Mouse (Mus musculus): Measurements from ENCODE around the gene Pde11a.
A peak's percentile ranks its signal among the peaks of the same experiment; 100 is the strongest.

The Pde11a gene

DNA sequence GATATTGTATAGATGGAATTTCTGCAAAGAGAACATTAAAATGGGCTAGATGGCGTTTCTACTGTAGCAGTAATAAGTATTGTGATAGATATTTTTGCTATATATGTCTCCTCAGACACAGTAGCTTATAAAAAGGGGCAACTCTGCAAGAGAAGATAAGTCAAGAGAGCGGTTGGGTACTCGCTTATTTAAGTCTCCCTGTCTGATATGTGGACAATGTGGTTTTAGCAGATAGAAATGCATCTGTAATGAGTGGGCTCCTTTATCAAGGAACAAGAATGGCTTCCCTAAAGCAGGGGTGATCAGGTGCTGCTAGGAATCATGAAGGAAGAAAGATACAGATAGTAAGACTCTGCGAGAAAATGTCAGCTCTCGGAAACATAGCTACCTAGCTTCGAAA lies 18.2 kb downstream of the Pde11a start:
- DNase-seq (ENCODE audit: low spot score in 2 of 2) = no peak

DNA sequence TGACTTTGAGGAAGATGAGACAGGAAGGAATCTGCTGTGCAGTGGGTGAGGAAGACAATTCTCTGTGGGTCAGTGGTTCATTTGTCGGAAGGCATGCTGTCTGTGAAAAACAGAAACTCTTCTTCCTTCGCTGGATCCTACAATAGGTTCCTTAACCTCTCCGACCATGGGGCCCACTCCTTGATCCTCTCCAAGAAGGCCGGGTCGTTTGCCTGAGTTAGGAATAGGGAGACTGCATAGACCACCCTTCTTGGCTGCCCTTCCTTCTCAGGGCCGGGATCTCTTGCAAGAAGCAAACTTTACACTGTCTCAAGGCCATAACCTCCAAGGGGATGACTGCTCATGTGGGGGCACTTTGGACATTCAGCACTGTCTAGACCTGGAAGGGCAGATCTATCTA lies 19.3 kb downstream of the Pde11a start:
- no peak for DNase-seq (ENCODE audit: low spot score in 2 of 2)

- no peak for DNase-seq (ENCODE audit: low spot score in 2 of 2)
These were observed 50.9 kb downstream of the Pde11a start for GRCm38 (mm10) chr2:76287671-76288070.

- no peak for DNase-seq (ENCODE audit: low spot score in 2 of 2)
These were observed 52.3 kb downstream of the Pde11a start for GRCm38 (mm10) chr2:76286288-76286740.

DNA sequence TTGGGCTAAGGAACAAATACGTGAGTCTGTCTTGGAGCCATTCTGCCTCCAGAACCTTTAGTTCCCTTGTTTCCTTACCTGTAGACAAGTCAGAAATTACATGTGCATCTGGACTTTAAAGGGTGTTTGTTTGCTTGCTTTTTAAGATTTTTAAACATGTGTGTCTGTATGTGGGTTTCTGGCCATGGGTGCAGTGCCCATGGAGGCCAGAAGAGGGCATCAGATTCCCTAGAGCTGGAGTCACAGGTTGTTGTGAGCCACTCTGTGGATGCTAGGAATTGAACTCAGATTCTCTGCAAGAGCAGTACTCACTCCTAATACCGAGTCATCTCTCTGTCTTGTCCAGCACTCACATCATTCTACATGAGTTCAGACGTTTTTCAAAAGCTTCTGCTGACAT lies 53.4 kb downstream of the Pde11a start:
- no peak for DNase-seq (ENCODE audit: low spot score in 2 of 2)

DNA sequence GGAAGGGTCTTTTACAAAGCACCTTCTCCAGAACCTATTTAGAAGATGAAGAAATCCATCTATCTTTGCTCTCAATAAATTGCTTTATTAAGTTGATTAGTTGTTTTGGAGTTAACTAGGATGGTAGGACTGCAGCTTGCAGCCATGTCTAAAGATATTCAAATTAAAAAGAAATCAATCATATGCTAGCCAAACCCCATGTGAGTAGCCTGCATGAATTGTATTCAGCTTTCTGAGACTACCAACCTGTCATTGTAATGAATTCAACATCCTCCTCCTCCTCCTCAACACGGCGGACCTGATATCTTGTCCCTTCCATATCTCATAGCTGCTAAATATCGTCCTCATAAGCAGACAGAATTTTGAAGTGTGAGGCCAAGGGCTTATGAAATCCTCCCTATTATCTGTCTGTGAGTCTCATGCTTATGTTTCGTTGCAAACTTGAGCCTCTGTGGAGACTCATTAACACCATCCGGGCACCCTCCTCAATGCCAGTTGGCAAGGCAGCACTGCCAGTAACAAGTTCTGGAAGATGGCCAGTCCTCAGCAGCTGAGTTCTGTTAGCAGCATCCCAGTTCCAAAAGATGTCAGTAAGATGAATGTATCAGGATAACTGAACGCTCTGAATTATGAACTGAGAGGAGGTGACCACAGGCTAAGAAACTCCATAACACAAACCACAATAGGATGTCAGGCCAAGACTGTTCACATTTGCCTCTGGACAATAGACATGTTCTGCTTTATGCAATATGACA lies 55.0 kb downstream of the Pde11a start:
- DNase-seq (ENCODE audit: low spot score in 2 of 2) = no peak

DNA sequence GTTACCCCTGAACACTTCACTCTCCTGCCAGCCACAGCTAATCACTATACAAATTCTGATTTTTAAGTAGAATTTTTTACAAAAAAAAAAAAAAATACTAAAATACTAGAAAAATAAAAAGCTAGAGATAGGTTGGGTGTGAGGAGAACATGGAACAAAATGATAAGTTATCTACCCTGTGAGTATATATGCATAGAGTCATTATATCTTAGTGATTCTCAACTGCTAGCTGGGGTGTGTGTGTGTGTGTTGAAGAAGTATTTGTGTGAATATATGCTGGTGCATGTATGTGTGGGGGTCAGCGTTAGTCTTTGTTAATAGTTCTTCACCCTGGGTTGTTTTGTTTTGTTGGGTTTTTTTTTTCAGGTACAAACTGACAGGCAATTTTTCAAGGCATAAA lies 69.1 kb downstream of the Pde11a start:
- no peak for DNase-seq (ENCODE audit: low spot score in 2 of 2)

DNA sequence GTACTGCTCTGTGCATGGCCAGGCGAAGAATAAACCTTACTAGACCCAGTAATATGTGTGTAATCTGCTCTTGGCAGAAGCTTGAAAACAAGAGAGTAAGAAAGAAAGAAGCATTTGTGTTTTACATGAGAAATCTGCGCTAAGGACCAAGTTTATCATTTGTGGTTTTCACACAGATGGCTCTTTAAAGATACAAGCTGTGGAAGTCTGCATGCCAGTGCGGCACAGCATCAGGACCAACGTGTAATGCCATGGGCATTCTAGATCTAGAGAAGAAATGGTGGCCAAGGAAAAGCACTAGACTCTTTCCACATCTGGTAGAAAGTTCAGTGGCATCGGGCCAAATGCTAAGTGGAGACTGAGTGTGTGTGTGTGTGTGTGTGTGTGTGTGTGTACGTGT lies 71.2 kb downstream of the Pde11a start:
- no peak for DNase-seq (ENCODE audit: low spot score in 2 of 2)

GRCm38 (mm10) chr2:76266622-76267021 lies 72.0 kb downstream of the Pde11a start:
- no peak for DNase-seq (ENCODE audit: low spot score in 2 of 2)

- peak in 1 of 2 experiments; percentile 34 for DNase-seq (ENCODE audit: low spot score in 2 of 2)
These were observed 74.3 kb downstream of the Pde11a start for GRCm38 (mm10) chr2:76264258-76264657.

GRCm38 (mm10) chr2:76262661-76263060 lies 75.9 kb downstream of the Pde11a start:
- no peak for DNase-seq (ENCODE audit: low spot score in 2 of 2)

- DNase-seq (ENCODE audit: low spot score in 2 of 2) = peak; percentile 18 to 67
These were observed 83.7 kb downstream of the Pde11a start for GRCm38 (mm10) chr2:76254833-76255232.

DNA sequence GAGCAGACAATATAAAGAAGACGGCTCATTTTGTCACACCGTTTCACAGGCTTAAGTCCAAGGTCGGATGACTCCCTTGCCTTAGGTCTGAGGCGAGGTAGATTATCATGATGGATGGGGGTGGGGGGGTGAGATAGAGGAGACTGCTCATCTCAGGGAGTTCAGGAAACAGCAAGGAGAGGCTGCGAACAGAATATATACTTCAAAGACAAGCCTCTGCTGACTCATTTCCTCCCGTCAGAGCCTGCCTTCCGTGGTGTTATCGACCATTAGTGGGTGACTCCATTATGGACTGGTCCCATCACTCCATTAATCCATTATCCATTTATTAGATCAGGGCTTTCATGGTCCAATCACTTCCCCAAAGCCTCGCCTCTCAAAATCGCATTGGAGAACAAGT lies 87.2 kb downstream of the Pde11a start:
- no peak for DNase-seq (ENCODE audit: low spot score in 2 of 2)

DNA sequence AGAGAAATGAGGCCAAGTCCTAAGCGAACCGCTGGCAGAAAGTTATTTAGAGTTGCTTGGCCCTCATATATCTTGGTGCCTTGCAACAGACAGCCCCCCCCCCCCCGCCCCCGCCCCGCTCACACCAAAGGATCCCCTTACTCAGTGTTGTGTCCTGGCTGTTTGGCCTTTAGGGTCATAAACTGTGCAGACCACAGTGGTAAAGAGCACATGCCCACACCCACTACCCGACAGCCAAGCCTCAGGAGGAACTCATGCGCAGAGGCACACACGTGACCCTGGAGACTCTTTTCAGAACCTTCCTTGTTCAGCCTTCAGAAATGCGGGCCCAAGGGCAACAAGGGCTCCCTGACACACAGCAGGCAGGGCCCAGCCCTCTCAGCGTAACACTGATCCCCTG lies 90.3 kb downstream of the Pde11a start:
- no peak for DNase-seq (ENCODE audit: low spot score in 2 of 2)

- no peak for DNase-seq (ENCODE audit: low spot score in 2 of 2)
These were observed 99.4 kb downstream of the Pde11a start for GRCm38 (mm10) chr2:76239175-76239574.

GRCm38 (mm10) chr2:76238496-76238895 lies 100.1 kb downstream of the Pde11a start:
- DNase-seq (ENCODE audit: low spot score in 2 of 2) = no peak

- no peak for DNase-seq (ENCODE audit: low spot score in 2 of 2)
These were observed 100.7 kb downstream of the Pde11a start for GRCm38 (mm10) chr2:76237638-76238420.

GRCm38 (mm10) chr2:76220364-76221108 lies 118.0 kb downstream of the Pde11a start:
- DNase-seq (ENCODE audit: low spot score in 2 of 2) = no peak

DNA sequence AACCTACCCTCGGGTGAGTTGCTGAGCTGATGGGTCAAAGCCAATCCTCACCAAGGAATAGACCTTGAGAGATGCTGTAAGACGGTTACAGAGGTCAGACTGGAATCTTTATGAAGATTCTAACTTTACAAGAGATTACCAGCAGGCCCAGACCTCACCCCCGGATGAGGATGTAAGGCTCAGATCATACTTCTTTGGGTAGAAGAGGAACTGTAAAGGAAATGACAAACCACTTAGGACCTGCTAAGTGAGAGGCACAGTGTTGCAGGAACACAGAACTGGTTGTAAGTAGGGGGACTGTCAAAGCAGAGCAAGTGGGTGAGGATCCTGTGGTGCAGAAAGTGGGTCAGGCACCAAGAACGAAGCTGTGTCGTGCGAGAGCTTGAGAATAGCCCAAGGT lies 119.0 kb downstream of the Pde11a start:
- no peak for DNase-seq (ENCODE audit: low spot score in 2 of 2)

DNA sequence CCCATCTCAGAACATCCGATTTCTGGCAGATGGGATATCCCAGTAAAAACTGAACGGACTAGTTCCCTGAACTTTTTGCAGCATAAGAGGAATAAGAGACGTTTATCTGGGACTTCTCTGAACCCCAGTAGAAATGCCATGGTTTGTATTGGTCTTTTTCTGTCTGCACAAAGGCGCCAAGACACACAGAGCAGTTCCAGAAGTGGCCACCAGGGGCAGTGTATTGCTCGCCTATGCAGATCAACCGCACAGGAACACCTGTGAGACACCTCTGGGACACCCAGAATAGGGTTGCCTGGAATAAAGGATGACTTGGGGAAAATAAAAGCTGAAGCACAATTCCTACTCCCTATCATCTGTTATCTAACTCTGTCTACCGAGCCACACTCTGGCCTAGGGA lies 122.4 kb downstream of the Pde11a start:
- DNase-seq (ENCODE audit: low spot score in 2 of 2) = peak; percentile 31 to 76

GRCm38 (mm10) chr2:76215219-76215618 lies 123.4 kb downstream of the Pde11a start:
- DNase-seq (ENCODE audit: low spot score in 2 of 2) = no peak

DNA sequence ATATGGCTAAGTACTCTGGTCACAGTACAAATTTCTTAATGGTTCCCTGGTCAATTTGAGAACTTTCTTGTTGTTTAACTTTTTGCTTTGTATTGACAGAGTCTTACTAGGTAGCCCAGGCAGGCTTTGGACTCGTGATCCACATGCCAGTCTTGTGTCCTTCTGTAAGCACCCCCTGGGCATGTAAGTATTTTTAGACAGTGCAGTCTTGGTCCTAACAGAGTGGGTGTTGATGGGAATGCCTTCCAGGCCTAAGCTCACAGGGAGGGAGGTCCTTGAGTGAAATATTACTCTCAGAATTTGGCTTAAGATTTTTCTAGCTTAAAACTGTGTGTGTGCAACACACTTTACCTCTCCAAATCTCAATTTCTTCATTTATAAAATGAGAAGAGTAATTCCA lies 153.4 kb downstream of the Pde11a start:
- DNase-seq (ENCODE audit: low spot score in 2 of 2) = no peak

Measured in spleen, postnatal 4 days (tissue).